In genomic region chr15:85672931-85673330, GRCm38 (mm10) we compare ENCODE assay signal across 8 mouse cellular contexts.
DNase-seq lines count a peak whose midpoint lies in the region; ATAC-seq lines count a peak whose summit lies in the region.

No protein-coding gene starts in this region.

- peak overlapping the region; percentile 58 for H3K4me2 ChIP-seq in kidney, embryonic 16.5 days (replicated peaks; ENCODE audit: low read depth, low read length)
- peak overlapping the region; percentile 62 for H3K4me2 ChIP-seq in forebrain, embryonic 15.5 days (replicated peaks)
- peak overlapping the region; percentile 74 for H3K4me2 ChIP-seq in midbrain, embryonic 13.5 days (replicated peaks)

- no peak for ATAC-seq in kidney, embryonic 16.5 days (ENCODE audit: low FRiP score, low TSS enrichment)
- ATAC-seq in forebrain, embryonic 15.5 days (replicated peaks), result no peak
- no peak for ATAC-seq in midbrain, embryonic 13.5 days
- no peak for ATAC-seq in megakaryocyte-erythroid progenitor cell, adult 5-6 weeks (replicated peaks; ENCODE audit: low FRiP score, low TSS enrichment, poor library complexity, severe bottlenecking)

- H3K4me3 ChIP-seq in kidney, embryonic 16.5 days (ENCODE audit: low read length), result peak overlapping the region; percentile 91
- H3K4me3 ChIP-seq in brown adipose tissue, adult 24 weeks (ENCODE audit: insufficient read depth, low read depth, low read length), result peak overlapping the region; percentile 92
- H3K4me3 ChIP-seq in forebrain, embryonic 15.5 days, result peak overlapping the region; percentile 77
- H3K4me3 ChIP-seq in midbrain, embryonic 13.5 days (replicated peaks), result peak overlapping the region; percentile 78

- peaks cover 58% of the 10 kb centered on the region for H3K4me1 ChIP-seq in kidney, embryonic 16.5 days (ENCODE audit: insufficient read depth, low read length)
- H3K4me1 ChIP-seq in brown adipose tissue, adult 24 weeks (ENCODE audit: control insufficient read depth, insufficient read depth, insufficient read length, low read length), result peaks cover 13% of the 10 kb centered on the region
- peaks cover 65% of the 10 kb centered on the region for H3K4me1 ChIP-seq in forebrain, embryonic 15.5 days
- H3K4me1 ChIP-seq in midbrain, embryonic 13.5 days (replicated peaks), result peaks cover 60% of the 10 kb centered on the region

- H3K9me3 ChIP-seq in kidney, embryonic 16.5 days (ENCODE audit: low read length), result no peaks in the 10 kb centered on the region
- H3K9me3 ChIP-seq in forebrain, embryonic 15.5 days, result no peaks in the 10 kb centered on the region
- no peaks in the 10 kb centered on the region for H3K9me3 ChIP-seq in midbrain, embryonic 13.5 days

- H3K36me3 ChIP-seq in kidney, embryonic 16.5 days (ENCODE audit: insufficient read depth, low read length), result peaks cover 15% of the 10 kb centered on the region
- H3K36me3 ChIP-seq in forebrain, embryonic 15.5 days, result peaks cover 7% of the 10 kb centered on the region; the same call in 1 of the 2 replicates
- no peaks in the 10 kb centered on the region; the same call in 1 of the 2 replicates for H3K36me3 ChIP-seq in midbrain, embryonic 13.5 days

- WGBS in kidney, embryonic 16.5 days, result 43% methylated on average over 3 of the region's 3 CpGs
- 32% methylated on average over 3 of the region's 3 CpGs for WGBS in forebrain, embryonic 15.5 days
- WGBS in midbrain, embryonic 13.5 days, result 63% methylated on average over 3 of the region's 3 CpGs

- no peaks in the 10 kb centered on the region for H3K27me3 ChIP-seq in kidney, embryonic 16.5 days (ENCODE audit: insufficient read depth, low read length)
- no peaks in the 10 kb centered on the region for H3K27me3 ChIP-seq in forebrain, embryonic 15.5 days
- peaks cover 86% of the 10 kb centered on the region for H3K27me3 ChIP-seq in midbrain, embryonic 13.5 days

- no peak overlapping the region; the same call in 1 of the 2 replicates for H3K27ac ChIP-seq in kidney, embryonic 16.5 days (ENCODE audit: low read length)
- H3K27ac ChIP-seq in brown adipose tissue, adult 24 weeks (replicated peaks; ENCODE audit: low read depth, low read length), result peak overlapping the region; percentile 81
- H3K27ac ChIP-seq in forebrain, embryonic 15.5 days (replicated peaks), result peak overlapping the region; percentile 100
- peak overlapping the region; percentile 10 for H3K27ac ChIP-seq in midbrain, embryonic 13.5 days

- H3K9ac ChIP-seq in kidney, embryonic 16.5 days (replicated peaks; ENCODE audit: low read length), result peak overlapping the region; percentile 99
- H3K9ac ChIP-seq in forebrain, embryonic 15.5 days (replicated peaks), result peak overlapping the region; percentile 100
- H3K9ac ChIP-seq in midbrain, embryonic 13.5 days (replicated peaks), result peak overlapping the region; percentile 93

- DNase-seq in kidney, postnatal 36 days, result no peak
- DNase-seq in retina, postnatal 1 day, result no peak
- no peak for DNase-seq in yolk sac, embryonic 10.5 days (ENCODE audit: low spot score)
